Mouse (Mus musculus) spleen, postnatal 14 days (tissue): Measurements from ENCODE around the gene Jph4.

ENCODE experiments used
- DNase-seq, 2 experiments: peaks; one replicate each; pipeline ENCODE4 v3.0.0; 2021 to 2022; ENCODE audit warnings: low spot score in 2 of 2

The Jph4 gene

DNA sequence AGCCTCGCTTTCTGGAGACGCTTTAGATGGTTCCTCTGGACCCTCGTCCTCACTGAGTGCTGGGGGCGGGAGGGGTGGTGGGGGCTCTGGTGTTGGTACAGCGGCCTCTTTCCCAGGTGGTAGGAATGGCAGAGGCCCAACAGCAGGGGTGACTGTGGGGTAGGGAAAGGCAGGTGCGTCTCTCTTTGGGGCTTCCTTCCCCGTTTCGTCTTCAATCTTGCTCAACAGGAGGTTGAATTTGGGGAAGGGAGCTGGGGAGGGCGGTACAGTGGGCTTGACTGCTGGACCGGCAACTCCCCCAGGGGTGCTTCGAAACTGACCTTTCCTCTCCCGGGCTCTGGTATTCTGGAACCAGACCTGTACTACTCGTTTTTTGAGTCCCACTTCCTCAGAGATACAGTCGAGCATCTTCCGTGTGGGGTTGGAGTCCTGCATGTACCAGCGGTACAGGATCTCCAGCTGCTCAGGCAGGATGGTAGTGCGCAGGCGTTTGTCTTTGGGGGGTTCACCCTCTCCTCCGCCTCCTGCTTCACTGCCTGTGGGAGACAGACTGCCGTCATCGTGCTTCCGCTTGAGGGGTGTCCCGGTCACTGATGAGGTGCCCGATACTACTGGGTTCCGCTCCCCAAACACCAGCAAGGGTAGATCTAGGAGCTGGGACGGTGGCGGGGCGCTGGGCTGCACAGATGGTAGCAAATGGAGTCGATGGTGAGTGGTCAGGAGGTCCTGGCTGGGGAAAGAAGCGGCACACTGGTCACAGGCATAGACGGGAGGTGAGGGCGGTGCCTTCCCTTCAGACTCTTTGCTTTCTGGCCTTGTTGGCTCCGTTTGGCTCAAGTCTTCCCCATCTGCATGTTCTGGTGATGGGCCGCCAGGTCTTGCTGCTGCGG, 52.0 kb downstream of the Jph4 start:
- no peak for DNase-seq

DNA sequence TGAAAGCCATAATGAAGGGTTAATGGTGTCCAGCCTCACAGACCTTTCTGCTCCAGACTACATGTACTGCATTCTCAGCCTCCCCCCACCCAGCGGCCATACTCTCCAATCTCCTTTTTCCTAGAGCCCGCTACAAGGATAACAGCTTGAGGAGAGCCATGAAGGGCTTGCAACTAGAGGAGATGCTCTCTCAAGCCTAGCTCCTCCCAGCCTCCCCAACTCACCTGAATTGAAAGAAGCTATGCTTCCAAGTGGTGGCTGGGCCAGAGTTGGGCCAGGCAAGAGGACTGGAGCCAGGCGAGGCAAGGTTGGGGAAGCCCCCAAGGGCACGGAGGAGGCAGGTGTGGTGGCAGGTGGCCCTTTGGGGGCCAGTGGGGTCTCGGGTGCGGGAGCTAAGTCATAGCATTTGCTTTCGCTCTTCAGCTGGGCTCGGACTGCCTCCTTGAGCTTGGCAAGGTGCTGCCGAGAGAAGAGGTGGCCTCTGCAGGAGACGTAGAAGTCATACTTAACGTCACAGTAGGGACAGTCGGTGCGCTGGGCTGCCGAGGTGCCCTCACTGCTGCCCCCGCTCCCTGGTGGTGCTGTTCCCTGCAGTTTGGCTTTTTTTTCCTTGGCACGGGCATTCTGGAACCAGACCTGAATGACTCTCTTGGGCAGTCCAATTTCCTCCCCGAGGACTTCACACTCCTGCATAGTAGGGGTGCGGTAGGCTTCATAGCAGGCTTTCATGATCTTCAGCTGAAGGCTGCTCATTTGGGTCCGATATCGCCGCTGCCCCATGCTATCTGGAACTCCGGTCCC, 53.0 kb downstream of the Jph4 start:
- DNase-seq = no peak

DNA sequence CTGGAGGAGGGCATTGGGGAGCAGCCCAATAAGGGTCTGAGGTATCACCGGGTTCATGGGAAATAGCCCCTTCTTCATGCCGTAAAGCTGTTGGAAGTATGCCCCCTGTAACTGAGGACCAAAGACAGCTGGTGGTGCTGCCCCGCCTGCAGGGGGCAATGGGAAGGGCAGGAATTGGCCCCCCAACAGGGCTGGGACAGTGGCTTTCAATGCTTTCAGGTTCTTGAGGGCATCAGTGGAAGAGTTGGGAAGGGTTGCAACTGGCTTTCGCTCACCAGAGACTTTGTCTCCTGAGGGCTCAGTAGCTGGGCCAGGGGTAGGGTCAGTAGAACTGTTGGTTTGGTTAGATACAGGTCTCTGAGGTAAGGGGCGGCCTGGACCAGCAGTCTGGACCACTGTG, 53.6 kb downstream of the Jph4 start:
- DNase-seq = no peak

DNA sequence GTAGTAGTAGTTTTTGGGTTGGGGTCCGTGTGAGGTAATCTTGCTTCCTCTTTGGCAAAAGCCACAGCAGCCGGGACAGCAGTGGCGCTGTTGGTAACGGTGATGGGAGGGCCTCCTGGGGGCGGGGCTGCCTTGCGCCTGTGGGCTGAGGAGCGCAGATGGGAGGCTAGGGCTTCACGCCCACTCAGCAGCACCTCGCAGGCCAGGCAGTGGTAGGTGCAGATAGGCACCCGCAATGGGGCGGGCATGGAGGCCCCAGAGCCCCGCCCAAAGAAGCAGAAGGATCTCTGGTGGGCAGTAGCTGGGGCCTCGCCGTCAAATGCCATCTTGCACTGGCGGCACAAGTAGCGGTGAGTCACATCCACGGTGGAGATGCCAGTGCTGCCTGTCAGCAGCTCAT, 54.1 kb downstream of the Jph4 start:
- peak; percentile 27 to 39 for DNase-seq

DNA sequence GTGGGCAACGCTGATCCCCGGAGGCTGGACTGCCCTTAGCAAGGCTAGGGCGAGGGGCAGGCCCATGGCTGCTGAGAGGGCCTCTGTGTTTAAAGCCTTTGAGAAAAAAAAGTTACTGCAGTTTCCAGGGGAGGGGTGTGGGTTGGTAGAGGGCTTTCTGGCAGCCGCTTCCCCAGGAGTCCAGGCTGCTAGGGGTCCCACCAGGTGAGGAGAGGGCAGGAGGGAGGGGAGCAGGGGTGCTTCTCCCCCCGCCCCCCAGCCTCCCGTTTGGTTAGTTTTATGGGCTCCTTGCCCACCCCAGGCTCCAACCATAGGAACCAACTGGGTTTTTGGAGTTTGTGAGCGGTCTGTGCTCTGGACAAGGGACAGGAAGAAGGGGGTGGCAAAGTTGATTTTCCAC, 54.9 kb downstream of the Jph4 start:
- DNase-seq = no peak

DNA sequence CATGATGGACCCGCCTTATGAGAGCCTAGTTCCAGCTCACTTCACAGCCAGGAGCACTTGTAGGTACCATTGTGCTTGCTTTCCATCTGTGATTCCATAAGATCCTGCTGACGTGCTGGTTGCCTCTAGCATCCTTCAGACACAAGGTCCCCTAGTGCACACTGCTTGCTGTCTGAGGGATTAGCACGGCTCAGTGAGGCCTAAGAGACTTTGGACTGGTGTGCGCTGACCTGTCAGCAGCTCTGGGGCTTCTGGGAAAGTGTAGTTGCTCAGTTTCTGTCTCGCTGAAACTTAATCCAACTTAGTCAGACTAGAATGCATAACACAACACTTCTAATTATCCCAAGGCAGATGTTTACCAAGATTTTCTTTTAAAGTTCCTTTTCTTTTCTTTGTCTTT, 56.8 kb downstream of the Jph4 start:
- no peak for DNase-seq

DNA sequence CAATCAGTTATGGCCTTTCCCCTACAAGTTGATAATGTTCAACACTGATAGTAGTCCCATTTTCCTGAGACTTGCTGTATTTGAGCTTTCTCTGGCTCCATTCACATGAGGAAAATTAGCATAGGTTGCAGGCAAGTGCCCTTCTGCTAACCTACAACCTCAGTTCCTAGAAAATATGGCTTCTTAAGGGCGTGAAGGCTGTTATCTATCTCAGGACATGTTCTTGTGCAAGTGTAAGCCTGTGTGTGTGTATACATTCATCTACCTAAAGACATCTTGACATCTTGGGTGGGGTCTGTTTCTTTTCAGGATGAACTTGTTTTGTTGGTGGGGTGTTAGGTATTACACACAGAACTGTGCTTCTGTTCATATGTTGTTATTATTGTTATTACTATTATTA, 57.7 kb downstream of the Jph4 start:
- no peak for DNase-seq
